Mouse (Mus musculus) E14TG2a.4 (cell line): ENCODE results near the gene 4930556J24Rik.

Experiments
- H3K27me3 ChIP-seq: 2 replicates; pipeline ENCODE4 v1.6.1; 2014; ENCODE audit warnings: low read length, control low read depth; ENCODE audit not compliant: insufficient read depth
- H3K36me3 ChIP-seq: 2 replicates; pipeline ENCODE4 v1.6.1; 2014; ENCODE audit warnings: low read length, control low read depth; ENCODE audit not compliant: insufficient read depth
- H3K4me1 ChIP-seq: replicated peaks from 2 replicates; pipeline ENCODE4 v1.6.1; 2014; ENCODE audit warnings: low read depth, low read length, control low read depth
- H3K4me3 ChIP-seq: replicated peaks from 2 replicates; pipeline ENCODE4 v1.5.1; 2014; ENCODE audit warnings: mild to moderate bottlenecking, low read length
- H3K9me3 ChIP-seq: 2 replicates; pipeline ENCODE4 v1.6.1; 2014; ENCODE audit warnings: low read length, control low read depth
- CTCF ChIP-seq: conservative IDR thresholded peaks from 2 replicates; pipeline ENCODE4 v1.5.1; 2014; ENCODE audit warnings: low read length
- NANOG ChIP-seq: IDR thresholded peaks from 2 replicates; pipeline ENCODE4 v1.6.1; 2014; ENCODE audit warnings: borderline replicate concordance, low read length, mixed read lengths
- POU5F1 ChIP-seq: IDR thresholded peaks from 2 replicates; pipeline ENCODE4 v1.6.1; 2014; ENCODE audit warnings: low read length, borderline replicate concordance

Gene 4930556J24Rik

DNA sequence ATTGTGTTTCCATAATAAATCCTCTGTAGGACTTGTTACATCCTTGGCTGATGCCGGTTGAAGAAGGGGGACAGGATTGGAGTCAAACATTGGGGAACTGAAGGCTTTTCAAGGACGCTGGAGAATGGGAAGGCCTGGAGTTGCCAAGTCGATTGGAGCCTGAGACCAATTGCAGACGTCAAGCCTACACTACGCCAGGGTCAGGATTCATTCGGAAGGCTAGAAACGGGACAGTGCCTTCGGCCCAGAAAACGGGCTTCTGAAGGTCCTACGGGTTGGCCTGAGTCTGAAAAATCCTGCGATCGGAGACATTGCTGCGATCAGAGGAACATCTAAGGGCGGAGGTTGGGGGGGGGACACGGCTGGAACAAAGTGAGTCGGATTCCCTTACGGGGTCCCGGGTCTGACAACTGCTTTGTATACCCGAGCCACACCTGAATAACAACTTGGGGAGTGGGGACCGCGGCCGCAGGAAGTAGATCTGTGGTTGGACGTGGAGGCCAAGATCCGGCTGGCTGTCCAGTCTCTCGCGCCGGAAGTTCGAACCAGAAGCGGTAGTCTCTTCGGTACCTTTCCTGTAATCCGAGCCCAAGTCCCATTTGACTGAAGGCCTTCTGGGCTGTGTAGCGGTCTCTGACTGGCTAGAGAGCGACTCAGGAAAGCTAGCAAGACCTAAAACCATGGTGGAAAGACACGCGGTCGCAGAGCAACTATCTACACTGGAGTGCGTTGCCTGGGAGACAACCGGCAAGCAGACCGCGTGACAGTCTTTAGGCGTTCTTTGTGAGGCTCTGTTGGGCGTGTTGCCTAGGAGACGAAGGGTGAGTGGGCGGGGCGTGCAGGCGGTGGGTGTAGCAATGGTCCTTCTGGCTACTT, 81.9 kb downstream of the 4930556J24Rik start, which contains the start of the genes 4921536K21Rik and Dusp18:
4921536K21Rik (minus strand) TSS at position 693 of the 876 bp plus-strand sequence.
Dusp18 (plus strand) TSS at position 835 of the 876 bp plus-strand sequence.
- Histone ChIP-seq H3K4me1 (peaks cover 25% of the 10 kb centered on the region), H3K27me3 (peaks cover 35% of the 10 kb centered on the region), H3K36me3 (peaks cover 7% of the 10 kb centered on the region; the same call in 1 of the 2 replicates), H3K9me3 (no peaks in the 10 kb centered on the region), H3K4me3 (peak within 1 kb of the TSS; percentile 80)
- TF ChIP-seq CTCF (no peak), NANOG (no peak), POU5F1 (no peak)

DNA sequence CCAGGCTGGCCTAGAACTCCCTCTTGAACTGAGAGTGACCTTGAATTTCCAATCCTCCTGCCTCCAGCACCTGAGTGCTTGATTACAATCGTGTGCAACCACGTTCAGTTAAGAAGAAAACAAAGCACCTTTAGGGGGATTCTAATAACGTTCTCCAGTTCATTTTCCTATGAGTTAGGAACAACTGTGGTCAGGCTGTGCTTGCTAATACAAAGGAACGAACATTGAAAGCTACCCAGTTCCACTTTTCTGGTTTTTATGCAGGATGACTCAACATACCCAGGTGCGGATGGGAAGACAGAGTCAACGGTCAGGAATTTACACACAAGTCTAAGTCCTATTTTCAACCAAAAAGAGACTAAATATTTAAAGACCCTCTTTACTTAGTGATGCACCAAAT, 82.6 kb downstream of the 4930556J24Rik start:
- H3K9me3 ChIP-seq, result no peaks in the 10 kb centered on the region
- H3K4me1 ChIP-seq, result peaks cover 25% of the 10 kb centered on the region
- H3K4me3 ChIP-seq, result no peak overlapping the region
- TF ChIP-seq CTCF (no peak), NANOG (no peak), POU5F1 (no peak)
- H3K36me3 ChIP-seq, result peaks cover 7% of the 10 kb centered on the region; the same call in 1 of the 2 replicates
- peaks cover 37% of the 10 kb centered on the region for H3K27me3 ChIP-seq
